Mouse (Mus musculus): ENCODE measurements around the gene Fam102b.

Gene Fam102b

GRCm38 (mm10) chr3:109012595-109012994 is 14.8 kb downstream of the Fam102b start:
- in situ Hi-C loops (cut with MboI, MseI), result no loop called here

GRCm38 (mm10) chr3:109010489-109011260 is 16.7 kb downstream of the Fam102b start:
- in situ Hi-C loops (cut with MboI, MseI), result no loop called here

- in situ Hi-C loops (cut with MboI, MseI), result no loop called here
Measured at GRCm38 (mm10) chr3:109008180-109008579, 19.2 kb downstream of the Fam102b start.

GRCm38 (mm10) chr3:109005777-109006176 is 21.6 kb downstream of the Fam102b start:
- in situ Hi-C loops (cut with MboI, MseI), result no loop called here

- in situ Hi-C loops (cut with MboI, MseI), result no loop called here
Measured at GRCm38 (mm10) chr3:108999173-108999572, 28.2 kb downstream of the Fam102b start.

GRCm38 (mm10) chr3:108997762-108998161 is 29.6 kb downstream of the Fam102b start:
- in situ Hi-C loops (cut with MboI, MseI), result no loop called here

GRCm38 (mm10) chr3:108997284-108997683 is 30.1 kb downstream of the Fam102b start:
- in situ Hi-C loops (cut with MboI, MseI), result no loop called here

- in situ Hi-C loops (cut with MboI, MseI), result no loop called here
Measured at GRCm38 (mm10) chr3:108995379-108995778, 32.0 kb downstream of the Fam102b start.

GRCm38 (mm10) chr3:108994477-108994876 is 32.9 kb downstream of the Fam102b start:
- in situ Hi-C loops (cut with MboI, MseI), result no loop called here

- in situ Hi-C loops (cut with MboI, MseI), result no loop called here
Measured at GRCm38 (mm10) chr3:108989971-108990548, 37.3 kb downstream of the Fam102b start.

GRCm38 (mm10) chr3:108987009-108987659 is 40.3 kb downstream of the Fam102b start:
- in situ Hi-C loops (cut with MboI, MseI), result no loop called here

GRCm38 (mm10) chr3:108986534-108986933 is 40.9 kb downstream of the Fam102b start:
- in situ Hi-C loops (cut with MboI, MseI), result no loop called here

- in situ Hi-C loops (cut with MboI, MseI), result no loop called here
Measured at GRCm38 (mm10) chr3:108983989-108984388, 43.4 kb downstream of the Fam102b start.

GRCm38 (mm10) chr3:108981946-108982345 is 45.5 kb downstream of the Fam102b start:
- in situ Hi-C loops (cut with MboI, MseI), result no loop called here

- in situ Hi-C loops (cut with MboI, MseI), result no loop called here
Measured at GRCm38 (mm10) chr3:108977340-108978030, 49.9 kb downstream of the Fam102b start.

- in situ Hi-C loops (cut with MboI, MseI), result loop anchor here (25.0 kb wide), 1 partner anchor 687 kb away; no protein-coding TSS in a partner anchor
Measured at GRCm38 (mm10) chr3:108974920-108975485, 52.4 kb downstream of the Fam102b start.

- in situ Hi-C loops (cut with MboI, MseI), result loop anchor here (25.0 kb wide), 1 partner anchor 688 kb away; no protein-coding TSS in a partner anchor
Measured at GRCm38 (mm10) chr3:108973980-108974660, 53.3 kb downstream of the Fam102b start.

GRCm38 (mm10) chr3:108966051-108966450 is 61.4 kb downstream of the Fam102b start:
- in situ Hi-C loops (cut with MboI, MseI), result loop anchor here (25.0 kb wide), 1 partner anchor 696 kb away; no protein-coding TSS in a partner anchor

- in situ Hi-C loops (cut with MboI, MseI), result loop anchor here (25.0 kb wide), 1 partner anchor 698 kb away; no protein-coding TSS in a partner anchor
Measured at GRCm38 (mm10) chr3:108964361-108965044, 62.9 kb downstream of the Fam102b start.

GRCm38 (mm10) chr3:108963776-108964175 is 63.6 kb downstream of the Fam102b start:
- in situ Hi-C loops (cut with MboI, MseI), result loop anchor here (25.0 kb wide), 1 partner anchor 699 kb away; no protein-coding TSS in a partner anchor
